Mouse (Mus musculus): ENCODE data around the gene Atat1. TPM values are rescaled to one million over a fixed set of nuclear protein-coding genes. Genes with fewer than 3 reads are reported as not detected.
"Not testable (repeated sequence)": the region's sequence is repeated elsewhere in the genome, so short reads cannot be mapped to it uniquely, and the experiment has no call there.

The Atat1 gene
- polyA plus RNA-seq, 1 experiment = 56.1 TPM

DNA sequence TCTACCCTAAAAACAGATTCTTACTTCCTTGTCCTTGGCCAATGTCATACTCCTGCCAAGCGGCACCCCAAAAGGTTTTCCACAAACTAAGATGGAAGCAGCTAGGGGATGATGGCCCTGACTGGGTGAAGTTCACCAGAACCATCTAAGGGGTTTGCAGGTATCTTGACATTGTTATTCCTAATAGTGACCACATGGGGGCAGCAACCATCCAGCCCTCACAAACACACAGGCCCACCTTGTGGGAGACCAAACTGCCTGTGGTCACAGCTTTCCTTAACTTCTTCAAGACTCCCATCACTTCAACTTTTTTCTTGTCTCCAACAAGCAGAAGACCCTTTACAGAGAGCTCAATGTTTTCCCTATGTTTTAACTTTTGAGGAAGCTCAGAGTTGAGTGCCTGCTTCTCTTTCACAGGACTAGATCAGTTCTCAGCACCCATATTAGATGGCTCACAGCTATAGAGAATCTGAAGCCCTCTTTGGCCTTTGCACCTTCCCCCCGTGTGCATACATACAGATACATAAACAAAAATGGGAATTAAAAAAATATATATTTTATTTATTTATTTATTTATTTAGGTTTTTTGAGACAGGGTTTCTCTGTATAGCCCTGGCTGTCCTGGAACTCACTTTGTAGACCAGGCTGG lies 27.9 kb upstream of the Atat1 start:
- Histone ChIP-seq H3K4me3 (ENCODE audit: low read depth, low read length) (no peak overlapping the region), H3K36me3 (ENCODE audit: control insufficient read depth, insufficient read depth, low read length) (no peaks in the 10 kb centered on the region), H3K27me3 (ENCODE audit: control insufficient read depth, insufficient read depth, low read length) (no peaks in the 10 kb centered on the region), H3K27ac (ENCODE audit: insufficient read depth, low read depth, low read length) (no peak overlapping the region), H3K4me1 (ENCODE audit: control insufficient read depth, insufficient read depth, insufficient read length, low read length) (no peaks in the 10 kb centered on the region)
- peak; percentile 86; the same call in 1 of the 2 replicates for TF ChIP-seq CTCF (IDR thresholded peaks at IDR 0.05; ENCODE audit: extremely low read depth, insufficient read length, insufficient replicate concordance, low read depth, low read length)
- TF ChIP-seq POLR2A (IDR thresholded peaks at IDR 0.05; ENCODE audit: low read depth, low read length) = no peak
- 26% methylated on average over 2 of the region's 2 CpGs for WGBS

- WGBS = 85% methylated on average over 14 of the region's 14 CpGs
- H3K27ac ChIP-seq (ENCODE audit: insufficient read depth, low read depth, low read length) = not testable (repeated sequence)
Measured at GRCm38 (mm10) chr17:35935763-35936162, 25.9 kb upstream of the Atat1 start.

DNA sequence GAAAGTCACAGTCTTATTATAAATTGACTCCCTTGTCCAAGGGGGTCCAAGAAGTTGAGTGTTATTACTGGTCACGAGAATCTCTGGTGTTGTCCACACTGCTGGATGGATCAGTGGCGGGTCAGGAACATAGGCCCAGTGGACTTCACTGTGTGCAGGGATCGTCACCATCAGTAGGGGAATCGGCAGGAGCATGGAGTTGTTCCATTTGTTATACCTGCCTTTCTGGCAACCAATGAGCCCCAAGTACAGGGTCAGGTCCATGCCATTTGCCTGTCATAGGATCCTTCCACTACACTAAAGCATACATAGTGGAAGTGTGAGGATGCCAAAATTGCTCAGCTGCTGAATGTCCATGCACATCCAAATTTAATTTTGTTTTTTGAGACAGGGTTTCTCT lies 22.7 kb upstream of the Atat1 start:
- Histone ChIP-seq H3K27me3 (ENCODE audit: control insufficient read depth, insufficient read depth, low read length) (no peaks in the 10 kb centered on the region), H3K36me3 (ENCODE audit: control insufficient read depth, insufficient read depth, low read length) (peaks cover 33% of the 10 kb centered on the region), H3K4me3 (ENCODE audit: low read depth, low read length) (no peak overlapping the region), H3K4me1 (ENCODE audit: control insufficient read depth, insufficient read depth, insufficient read length, low read length) (no peaks in the 10 kb centered on the region), H3K27ac (ENCODE audit: insufficient read depth, low read depth, low read length) (no peak overlapping the region)
- TF ChIP-seq CTCF (IDR thresholded peaks at IDR 0.05; ENCODE audit: extremely low read depth, insufficient read length, insufficient replicate concordance, low read depth, low read length) (no peak), POLR2A (IDR thresholded peaks at IDR 0.05; ENCODE audit: low read depth, low read length) (no peak)
- 83% methylated on average over 4 of the region's 4 CpGs for WGBS

More at GRCm38 (mm10) chr17:35935763-35936162, 25.9 kb upstream of the Atat1 start:
- H3K36me3 ChIP-seq (ENCODE audit: control insufficient read depth, insufficient read depth, low read length); H3K4me1 ChIP-seq (ENCODE audit: control insufficient read depth, insufficient read depth, insufficient read length, low read length); H3K27me3 ChIP-seq (ENCODE audit: control insufficient read depth, insufficient read depth, low read length); H3K4me3 ChIP-seq (ENCODE audit: low read depth, low read length): not testable (repeated sequence)

GRCm38 (mm10) chr17:35930627-35931026 lies 20.8 kb upstream of the Atat1 start:
- H3K27me3 ChIP-seq (ENCODE audit: control insufficient read depth, insufficient read depth, low read length) = no peaks in the 10 kb centered on the region
- H3K4me3 ChIP-seq (ENCODE audit: low read depth, low read length) = no peak overlapping the region

DNA sequence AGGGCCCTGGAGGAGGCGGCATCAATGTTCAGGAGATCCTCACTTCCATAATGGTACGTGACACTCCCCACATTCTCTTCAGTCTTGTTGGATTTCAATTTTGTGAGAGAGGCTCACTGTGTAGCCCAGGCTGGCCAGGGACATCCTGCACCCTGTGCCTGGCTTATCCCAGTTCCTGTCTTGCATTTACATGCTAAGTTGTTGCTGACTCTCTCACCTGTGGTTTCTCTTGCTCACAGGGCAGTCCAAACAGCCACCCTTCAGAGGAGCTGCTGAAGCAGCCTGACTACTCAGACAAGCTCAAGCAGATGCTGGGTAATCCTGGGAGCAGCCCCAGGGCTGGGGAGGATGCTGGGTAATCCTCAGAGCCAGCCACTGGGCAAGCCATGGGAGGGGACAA lies 19.7 kb upstream of the Atat1 start:
- WGBS = 93% methylated on average over 2 of the region's 2 CpGs
- no peak for TF ChIP-seq POLR2A (IDR thresholded peaks at IDR 0.05; ENCODE audit: low read depth, low read length)
- TF ChIP-seq CTCF (IDR thresholded peaks at IDR 0.05; ENCODE audit: extremely low read depth, insufficient read length, insufficient replicate concordance, low read depth, low read length) = no peak
- H3K36me3 ChIP-seq (ENCODE audit: control insufficient read depth, insufficient read depth, low read length) = peaks cover 57% of the 10 kb centered on the region

More at GRCm38 (mm10) chr17:35930627-35931026, 20.8 kb upstream of the Atat1 start:
- H3K27ac ChIP-seq (ENCODE audit: insufficient read depth, low read depth, low read length) = no peak overlapping the region
- peaks cover 7% of the 10 kb centered on the region; the same call in 1 of the 2 replicates for H3K4me1 ChIP-seq (ENCODE audit: control insufficient read depth, insufficient read depth, insufficient read length, low read length)
- WGBS = 94% methylated on average over 12 of the region's 12 CpGs
- TF ChIP-seq CTCF (IDR thresholded peaks at IDR 0.05; ENCODE audit: extremely low read depth, insufficient read length, insufficient replicate concordance, low read depth, low read length) (no peak), POLR2A (IDR thresholded peaks at IDR 0.05; ENCODE audit: low read depth, low read length) (no peak)
- H3K36me3 ChIP-seq (ENCODE audit: control insufficient read depth, insufficient read depth, low read length) = peaks cover 48% of the 10 kb centered on the region

GRCm38 (mm10) chr17:35927471-35927870 lies 17.6 kb upstream of the Atat1 start:
- 16% methylated on average over 1 of the region's 1 CpGs for WGBS
- no peak overlapping the region for H3K4me3 ChIP-seq (ENCODE audit: low read depth, low read length)
- TF ChIP-seq POLR2A (IDR thresholded peaks at IDR 0.05; ENCODE audit: low read depth, low read length) (no peak), CTCF (IDR thresholded peaks at IDR 0.05; ENCODE audit: extremely low read depth, insufficient read length, insufficient replicate concordance, low read depth, low read length) (no peak)
- H3K36me3 ChIP-seq (ENCODE audit: control insufficient read depth, insufficient read depth, low read length) = peaks cover 71% of the 10 kb centered on the region
- no peaks in the 10 kb centered on the region for H3K27me3 ChIP-seq (ENCODE audit: control insufficient read depth, insufficient read depth, low read length)
- H3K27ac ChIP-seq (ENCODE audit: insufficient read depth, low read depth, low read length) = no peak overlapping the region
- H3K4me1 ChIP-seq (ENCODE audit: control insufficient read depth, insufficient read depth, insufficient read length, low read length) = peaks cover 10% of the 10 kb centered on the region

More for the DNA sequence above, 19.7 kb upstream of the Atat1 start:
- Histone ChIP-seq H3K4me1 (ENCODE audit: control insufficient read depth, insufficient read depth, insufficient read length, low read length) (peaks cover 7% of the 10 kb centered on the region; the same call in 1 of the 2 replicates), H3K27ac (ENCODE audit: insufficient read depth, low read depth, low read length) (no peak overlapping the region), H3K27me3 (ENCODE audit: control insufficient read depth, insufficient read depth, low read length) (no peaks in the 10 kb centered on the region), H3K4me3 (ENCODE audit: low read depth, low read length) (no peak overlapping the region)

- no peak for TF ChIP-seq POLR2A (IDR thresholded peaks at IDR 0.05; ENCODE audit: low read depth, low read length)
- TF ChIP-seq CTCF (IDR thresholded peaks at IDR 0.05; ENCODE audit: extremely low read depth, insufficient read length, insufficient replicate concordance, low read depth, low read length) = no peak
- Histone ChIP-seq H3K4me1 (ENCODE audit: control insufficient read depth, insufficient read depth, insufficient read length, low read length) (peaks cover 25% of the 10 kb centered on the region), H3K36me3 (ENCODE audit: control insufficient read depth, insufficient read depth, low read length) (peaks cover 48% of the 10 kb centered on the region), H3K27ac (ENCODE audit: insufficient read depth, low read depth, low read length) (no peak overlapping the region), H3K27me3 (ENCODE audit: control insufficient read depth, insufficient read depth, low read length) (no peaks in the 10 kb centered on the region), H3K4me3 (ENCODE audit: low read depth, low read length) (no peak overlapping the region)
- WGBS = 80% methylated on average over 4 of the region's 4 CpGs
Measured at GRCm38 (mm10) chr17:35923281-35923680, 13.4 kb upstream of the Atat1 start.

All from small intestine, adult 2 months (tissue).